Mouse (Mus musculus): Measurements from ENCODE around the gene Phactr2. TPM values are rescaled to one million over a fixed set of nuclear protein-coding genes. Genes with fewer than 3 reads are reported as not detected.

The Phactr2 gene
- 13.9 TPM for polyA plus RNA-seq (2015; fragmentation: Illumina TruSeq; extraction: RNeasy Lipid Tissue Mini Kit (QIAGEN cat#74804); ENCODE audit: insufficient read depth, low replicate concordance)

DNA sequence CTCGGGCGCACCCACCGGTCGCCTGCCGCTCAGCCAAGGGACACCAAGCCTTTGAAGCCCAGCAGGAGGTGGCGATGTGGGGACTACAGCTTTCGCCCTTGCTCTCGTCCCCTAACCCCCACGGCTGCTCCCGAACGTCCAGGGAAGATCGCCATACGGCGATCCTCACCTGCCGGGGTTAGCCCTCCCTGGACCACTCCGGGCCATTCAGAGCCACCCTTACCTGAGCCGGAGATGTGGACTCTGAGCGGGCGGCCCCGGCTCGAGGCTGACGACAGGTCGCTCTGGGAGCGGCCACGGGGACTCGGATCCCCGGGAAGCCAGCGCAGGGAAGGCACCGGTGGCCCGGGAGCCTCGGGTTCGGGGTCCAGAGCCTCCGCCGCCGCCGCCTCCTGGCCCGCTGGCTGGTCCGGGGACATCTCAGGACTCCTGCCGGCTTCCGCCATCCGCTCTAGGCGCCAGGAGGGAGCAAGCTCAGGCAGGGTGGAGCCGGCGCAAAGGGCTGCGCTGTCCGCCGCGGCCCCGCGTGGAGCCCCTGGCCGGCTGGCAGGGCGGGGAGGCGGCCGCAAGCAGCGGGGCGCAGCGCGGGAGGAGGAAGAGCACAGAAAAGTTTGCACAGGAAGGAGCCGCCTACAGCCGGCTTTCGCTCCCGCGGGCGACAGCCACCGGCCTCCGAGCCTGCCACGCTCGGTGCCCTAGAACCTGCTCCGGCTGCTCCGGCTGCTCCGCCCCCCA lies at the start of gene Phactr2:
Phactr2 (minus strand) TSS at position 580 of the 735 bp plus-strand sequence.

DNA sequence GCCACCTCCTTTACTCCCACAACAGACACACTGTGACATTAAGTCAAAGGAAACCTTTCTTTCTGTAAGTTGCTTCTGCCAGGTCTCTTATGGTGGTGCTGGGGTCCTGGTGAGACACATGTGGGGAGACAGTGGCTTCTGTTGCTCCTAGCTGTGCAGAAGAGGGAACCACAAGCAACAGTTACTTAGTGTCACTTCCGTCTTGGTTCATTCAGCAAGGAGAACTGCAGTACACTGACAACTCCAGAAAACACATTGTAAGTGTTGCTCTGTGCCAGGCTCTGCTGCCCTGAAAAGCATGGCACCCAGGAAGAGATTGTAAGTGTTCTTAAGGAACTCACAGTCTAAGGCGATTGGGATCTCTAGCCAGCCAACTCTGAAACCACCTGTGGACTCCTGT lies 25.1 kb upstream of the Phactr2 start, which contains the start of gene Fuca2:
Fuca2 (plus strand) TSS at position 210 of the 400 bp plus-strand sequence.

DNA sequence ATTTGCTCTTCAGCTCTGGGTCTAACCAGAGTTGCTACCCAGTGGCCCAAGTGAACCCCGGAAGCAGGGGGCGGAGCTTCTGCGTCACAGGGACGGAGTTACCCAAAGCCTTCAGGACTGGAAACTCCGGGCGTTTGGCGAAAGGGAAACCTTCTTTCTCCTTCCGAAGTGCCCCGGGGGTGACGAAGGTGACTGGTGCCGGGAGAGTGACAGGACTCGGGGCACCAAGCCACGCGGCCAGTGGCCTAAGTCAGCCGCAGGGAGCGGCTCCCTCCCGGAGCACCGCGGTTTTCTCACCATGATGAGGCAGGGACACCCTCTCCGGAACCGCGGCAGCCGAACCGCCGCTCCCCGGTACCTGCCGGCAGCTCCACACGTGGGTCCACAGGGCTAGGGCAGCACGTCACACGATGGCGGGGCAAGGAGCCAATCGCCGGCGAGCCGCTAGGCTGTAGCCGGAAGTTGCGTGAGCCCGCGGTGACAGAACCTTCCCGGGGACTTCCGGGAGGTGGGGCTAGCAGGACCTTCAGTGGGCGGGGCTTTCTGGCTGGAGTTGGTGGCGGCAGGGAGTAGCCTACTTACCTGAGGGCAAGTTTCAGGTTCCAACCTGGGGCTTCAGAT lies 281.4 kb downstream of the Phactr2 start, which contains the start of gene Ltv1:
Ltv1 (minus strand) TSS at position 438 of the 621 bp plus-strand sequence.

DNA sequence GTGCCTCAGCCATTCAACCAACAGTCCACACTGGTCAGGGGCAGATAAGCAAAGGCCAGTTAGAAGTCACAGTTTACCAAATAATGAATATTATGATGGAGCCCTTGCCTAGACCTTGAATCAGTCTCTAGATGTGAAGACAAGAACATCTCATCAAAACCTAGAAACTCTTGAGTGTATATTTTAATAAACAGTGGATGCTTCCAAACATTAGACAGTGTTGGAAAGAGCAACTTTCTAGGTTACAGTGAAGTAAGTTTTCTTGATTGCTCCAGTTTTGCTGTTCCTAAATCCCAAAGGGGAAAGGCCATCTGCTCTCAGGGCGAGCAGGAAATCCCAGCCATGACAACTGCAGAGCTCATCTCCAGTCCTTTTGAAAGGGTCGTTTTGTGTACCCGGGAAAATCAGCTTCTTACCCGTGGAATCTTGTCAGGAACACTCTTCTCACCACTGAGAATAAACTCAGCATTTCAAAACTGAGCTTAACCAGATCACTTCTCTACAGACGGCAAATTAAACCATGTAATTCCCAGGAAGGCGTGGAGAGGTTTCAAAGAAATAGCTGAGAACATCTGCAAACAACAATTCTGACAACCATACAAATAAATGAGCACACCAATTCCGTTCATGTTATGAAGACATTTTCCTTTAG lies 296.1 kb downstream of the Phactr2 start, which contains the start of gene Zc2hc1b:
Zc2hc1b (minus strand) TSS at position 51 of the 652 bp plus-strand sequence.

Other genes starting within 250 kb of the Phactr2 start
- 76.8 TPM for gene Fuca2, start 25.1 kb upstream of the Phactr2 start, polyA plus RNA-seq (2015; fragmentation: Illumina TruSeq; extraction: RNeasy Lipid Tissue Mini Kit (QIAGEN cat#74804); ENCODE audit: insufficient read depth, low replicate concordance)
- gene Adat2, start 78.5 kb upstream of the Phactr2 start, polyA plus RNA-seq (2015; fragmentation: Illumina TruSeq; extraction: RNeasy Lipid Tissue Mini Kit (QIAGEN cat#74804); ENCODE audit: insufficient read depth, low replicate concordance) = 6.3 TPM
- gene Pex3, start 78.7 kb upstream of the Phactr2 start, polyA plus RNA-seq (2015; fragmentation: Illumina TruSeq; extraction: RNeasy Lipid Tissue Mini Kit (QIAGEN cat#74804); ENCODE audit: insufficient read depth, low replicate concordance) = 26.8 TPM

Data from spleen, adult 10 weeks (tissue).